Mouse (Mus musculus) neural tube, embryonic 15.5 days (tissue): Measurements from ENCODE around the gene Slc6a4. TPM values are rescaled to one million over a fixed set of nuclear protein-coding genes. Genes with fewer than 3 reads are reported as not detected.
A peak's percentile ranks its signal among the peaks of the same experiment; 100 is the strongest.

Experiments
- ATAC-seq: fragments of 200-750 bp; cut with Nextera tagmentation; 2 replicates; pipeline ENCODE4 v1.8.0; 2017; ENCODE audit warnings: mild to moderate bottlenecking, moderate TSS enrichment, moderate library complexity; ENCODE audit not compliant: low FRiP score
- H3K27ac ChIP-seq: fragments of 300-500 bp; sonication (generic); replicated peaks from 2 replicates; pipeline ENCODE4 v1.5.1; 2015; ENCODE audit warnings: mild to moderate bottlenecking, inconsistent platforms
- H3K27me3 ChIP-seq: fragments of 300-500 bp; sonication (generic); replicated peaks from 2 replicates; pipeline ENCODE4 v1.6.1; 2015; ENCODE audit warnings: inconsistent platforms
- H3K36me3 ChIP-seq: fragments of 300-500 bp; sonication (generic); 2 replicates; pipeline ENCODE4 v1.6.1; 2015; ENCODE audit warnings: inconsistent platforms
- H3K4me1 ChIP-seq: fragments of 300-500 bp; sonication (generic); 2 replicates; pipeline ENCODE4 v1.6.1; 2015; ENCODE audit warnings: inconsistent platforms
- H3K4me2 ChIP-seq: fragments of 300-500 bp; sonication (generic); 2 replicates; pipeline ENCODE4 v1.6.1; 2015; ENCODE audit warnings: inconsistent platforms, mild to moderate bottlenecking, moderate library complexity
- H3K4me3 ChIP-seq: fragments of 300-500 bp; sonication (generic); replicated peaks from 2 replicates; pipeline ENCODE4 v1.5.1; 2015; ENCODE audit warnings: mild to moderate bottlenecking, inconsistent platforms
- H3K9ac ChIP-seq: fragments of 300-500 bp; sonication (generic); replicated peaks from 2 replicates; pipeline ENCODE4 v1.6.1; 2015; ENCODE audit warnings: mild to moderate bottlenecking, inconsistent platforms
- H3K9me3 ChIP-seq: fragments of 300-500 bp; sonication (generic); replicated peaks from 2 replicates; pipeline ENCODE4 v1.6.1; 2016; ENCODE audit warnings: inconsistent platforms
- WGBS: fragments of 180-500 bp; shearing (Covaris S2); methylation state at CpG from one replicate; pipeline ENCODE4 v1.1.7; 2015; ENCODE audit warnings: mixed read lengths; 5-methylcytosine and 5-hydroxymethylcytosine counted together
- polyA plus RNA-seq: library from polyadenylated mRNA; unstranded; fragments of >200 nt; fragmentation: Nextera tagmentation; extraction: Ambion mirVana; gene quantifications from 2 replicates; pipeline ENCODE4 v1.2.1, GENCODE M21; 2015

Gene Slc6a4
- 1.6 and 3.0 TPM in 2 replicates for polyA plus RNA-seq

GRCm38 (mm10) chr11:76997916-76998704, at the start of gene Slc6a4:
Slc6a4 (plus strand) TSS chr11:76998603.
- Histone ChIP-seq H3K4me3 (peak within 1 kb of the TSS; percentile 51), H3K4me2 (peak within 1 kb of the TSS; percentile 96), H3K36me3 (no peaks in the 10 kb centered on the region), H3K27ac (no peak within 1 kb of the TSS), H3K9me3 (no peaks in the 10 kb centered on the region), H3K27me3 (peaks cover 56% of the 10 kb centered on the region), H3K9ac (peak within 1 kb of the TSS; percentile 41), H3K4me1 (peaks cover 21% of the 10 kb centered on the region)
- under 1% methylated on average over 47 of the region's 52 CpGs for WGBS
- no peak for ATAC-seq

GRCm38 (mm10) chr11:76953536-76953935, 44.9 kb upstream of the Slc6a4 start:
- no peaks in the 10 kb centered on the region for H3K27me3 ChIP-seq
- no peak for ATAC-seq
- no peak overlapping the region for H3K4me2 ChIP-seq
- peaks cover 65% of the 10 kb centered on the region for H3K36me3 ChIP-seq
- 94% methylated on average over 2 of the region's 2 CpGs for WGBS
- no peak overlapping the region for H3K9ac ChIP-seq
- H3K4me3 ChIP-seq: no peak overlapping the region
- no peaks in the 10 kb centered on the region for H3K9me3 ChIP-seq
- no peak overlapping the region for H3K27ac ChIP-seq
- no peaks in the 10 kb centered on the region for H3K4me1 ChIP-seq

DNA sequence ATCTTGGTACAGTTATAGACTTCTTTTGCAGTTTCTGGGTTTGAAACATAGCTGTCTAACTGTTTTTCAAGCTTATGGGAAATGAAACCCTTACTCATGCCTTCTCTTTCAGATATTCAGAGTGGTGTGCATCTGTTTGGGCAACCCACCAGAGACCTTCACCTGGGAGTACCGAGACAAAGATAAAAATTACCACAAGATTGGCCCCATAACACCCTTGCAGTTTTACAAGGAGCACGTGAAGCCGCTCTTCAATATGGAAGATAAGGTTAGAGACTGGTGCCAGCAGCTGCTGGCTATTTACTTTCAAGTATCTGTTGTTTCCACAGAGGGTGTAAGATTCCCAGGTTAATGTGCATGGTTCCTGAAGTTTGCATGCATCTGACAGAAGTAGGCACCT, 32.7 kb upstream of the Slc6a4 start:
- no peaks in the 10 kb centered on the region for H3K9me3 ChIP-seq
- no peak overlapping the region for H3K27ac ChIP-seq
- H3K9ac ChIP-seq: no peak overlapping the region
- no peak overlapping the region for H3K4me3 ChIP-seq
- H3K36me3 ChIP-seq: peaks cover 83% of the 10 kb centered on the region
- WGBS: 96% methylated on average over 3 of the region's 3 CpGs
- H3K27me3 ChIP-seq: no peaks in the 10 kb centered on the region
- no peaks in the 10 kb centered on the region for H3K4me1 ChIP-seq
- no peak for ATAC-seq
- no peak overlapping the region for H3K4me2 ChIP-seq

- no peaks in the 10 kb centered on the region for H3K27me3 ChIP-seq
- no peak overlapping the region for H3K9ac ChIP-seq
- H3K4me3 ChIP-seq: no peak overlapping the region
- no peaks in the 10 kb centered on the region for H3K4me1 ChIP-seq
- H3K4me2 ChIP-seq: no peak overlapping the region
- ATAC-seq: no peak
- H3K9me3 ChIP-seq: no peaks in the 10 kb centered on the region
- peaks cover 87% of the 10 kb centered on the region for H3K36me3 ChIP-seq
- WGBS: 100% methylated on average over 2 of the region's 2 CpGs
- no peak overlapping the region for H3K27ac ChIP-seq
Observed at GRCm38 (mm10) chr11:76970328-76970727, 28.1 kb upstream of the Slc6a4 start.

DNA sequence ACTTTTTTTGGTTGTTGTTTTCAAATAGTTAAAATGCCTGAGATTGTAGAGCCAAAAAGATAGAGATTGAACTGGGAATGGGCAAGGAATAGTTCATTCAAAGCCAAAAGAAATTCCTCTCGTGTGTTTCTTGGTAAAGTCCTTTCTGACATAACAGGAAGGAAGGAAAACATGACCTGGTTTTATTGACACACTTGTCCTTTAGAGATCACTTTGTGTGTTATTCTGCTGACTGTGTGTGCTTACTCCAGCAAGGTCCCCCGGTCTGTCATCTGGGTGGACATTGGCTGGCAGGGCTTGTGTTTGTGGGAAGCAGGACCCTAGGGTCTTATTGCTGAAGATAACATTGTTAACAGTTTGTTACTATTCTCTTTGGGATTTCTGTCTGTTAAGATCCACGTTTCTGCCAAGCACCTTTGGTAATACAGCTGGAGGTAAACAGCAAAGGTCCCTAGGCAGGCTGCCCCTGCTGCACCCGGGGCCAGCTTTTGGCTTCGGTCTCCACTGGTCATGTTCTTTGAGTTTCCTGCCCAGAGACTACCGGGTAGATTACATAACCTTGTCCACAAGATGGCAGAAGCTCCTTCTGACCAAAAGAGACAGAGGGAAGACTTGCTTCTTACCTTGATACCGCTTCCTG, 23.6 kb upstream of the Slc6a4 start:
- H3K4me3 ChIP-seq: no peak overlapping the region
- no peak overlapping the region for H3K4me2 ChIP-seq
- no peak overlapping the region for H3K27ac ChIP-seq
- H3K27me3 ChIP-seq: no peaks in the 10 kb centered on the region
- no peaks in the 10 kb centered on the region for H3K9me3 ChIP-seq
- WGBS: 93% methylated on average over 7 of the region's 7 CpGs
- peaks cover 71% of the 10 kb centered on the region for H3K36me3 ChIP-seq
- H3K4me1 ChIP-seq: no peaks in the 10 kb centered on the region
- no peak for ATAC-seq
- H3K9ac ChIP-seq: no peak overlapping the region

- whole genome bisulfite sequencing: 90% methylated on average over 5 of the region's 5 CpGs
Observed at GRCm38 (mm10) chr11:76981570-76982141, 16.7 kb upstream of the Slc6a4 start.

GRCm38 (mm10) chr11:76982415-76982814, 16.0 kb upstream of the Slc6a4 start:
- no peak overlapping the region for H3K4me3 ChIP-seq
- no peak overlapping the region for H3K27ac ChIP-seq
- H3K27me3 ChIP-seq: no peaks in the 10 kb centered on the region
- no peak overlapping the region for H3K9ac ChIP-seq
- H3K4me1 ChIP-seq: no peaks in the 10 kb centered on the region
- peaks cover 52% of the 10 kb centered on the region for H3K36me3 ChIP-seq
- 87% methylated on average over 4 of the region's 4 CpGs for WGBS
- H3K4me2 ChIP-seq: no peak overlapping the region
- ATAC-seq: no peak
- no peaks in the 10 kb centered on the region for H3K9me3 ChIP-seq

More at GRCm38 (mm10) chr11:76981570-76982141, 16.7 kb upstream of the Slc6a4 start:
- ATAC-seq: no peak
- Histone ChIP-seq H3K4me1 (no peaks in the 10 kb centered on the region), H3K27me3 (no peaks in the 10 kb centered on the region), H3K27ac (no peak overlapping the region), H3K36me3 (peaks cover 50% of the 10 kb centered on the region), H3K9me3 (no peaks in the 10 kb centered on the region), H3K4me3 (no peak overlapping the region), H3K4me2 (no peak overlapping the region), H3K9ac (no peak overlapping the region)

GRCm38 (mm10) chr11:76983641-76984040, 14.8 kb upstream of the Slc6a4 start:
- Histone ChIP-seq H3K36me3 (peaks cover 53% of the 10 kb centered on the region), H3K4me1 (no peaks in the 10 kb centered on the region), H3K9ac (no peak overlapping the region), H3K4me3 (no peak overlapping the region), H3K27me3 (no peaks in the 10 kb centered on the region), H3K9me3 (no peaks in the 10 kb centered on the region), H3K4me2 (no peak overlapping the region), H3K27ac (no peak overlapping the region)
- ATAC-seq: no peak
- 90% methylated on average over 5 of the region's 5 CpGs for WGBS

GRCm38 (mm10) chr11:76984173-76984572, 14.2 kb upstream of the Slc6a4 start:
- peaks cover 48% of the 10 kb centered on the region for H3K36me3 ChIP-seq

DNA sequence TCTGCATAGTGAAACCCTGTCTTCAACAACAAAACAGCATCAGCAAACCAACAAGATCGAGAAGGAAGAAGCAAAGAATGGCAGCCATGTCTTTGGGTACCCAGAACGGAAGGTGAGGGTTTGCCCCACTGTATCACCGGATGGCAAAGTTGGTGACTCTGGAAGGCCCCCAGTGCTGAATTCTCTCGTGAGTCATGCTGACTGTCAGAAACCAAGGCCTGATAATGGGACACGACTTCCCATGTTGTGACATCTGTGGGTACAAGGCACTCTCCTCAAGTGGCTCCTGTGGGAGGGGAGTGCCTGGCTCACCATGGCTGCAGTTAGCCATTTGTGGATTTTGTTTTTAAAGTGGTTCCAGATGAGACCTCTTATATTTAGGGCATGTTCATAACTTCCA, 7.6 kb upstream of the Slc6a4 start:
- H3K4me1 ChIP-seq: no peaks in the 10 kb centered on the region
- no peak overlapping the region for H3K4me2 ChIP-seq
- H3K4me3 ChIP-seq: no peak overlapping the region
- ATAC-seq: no peak
- no peak overlapping the region for H3K9ac ChIP-seq
- peaks cover 6% of the 10 kb centered on the region; the same call in 1 of the 2 replicates for H3K27me3 ChIP-seq
- H3K27ac ChIP-seq: no peak overlapping the region
- H3K36me3 ChIP-seq: peaks cover 18% of the 10 kb centered on the region
- no peaks in the 10 kb centered on the region for H3K9me3 ChIP-seq
- WGBS: 72% methylated on average over 5 of the region's 5 CpGs

More at GRCm38 (mm10) chr11:76984173-76984572, 14.2 kb upstream of the Slc6a4 start:
- Histone ChIP-seq H3K9me3 (no peaks in the 10 kb centered on the region), H3K4me1 (no peaks in the 10 kb centered on the region), H3K9ac (no peak overlapping the region), H3K4me3 (no peak overlapping the region), H3K27me3 (no peaks in the 10 kb centered on the region), H3K4me2 (no peak overlapping the region), H3K27ac (no peak overlapping the region)
- ATAC-seq: no peak

DNA sequence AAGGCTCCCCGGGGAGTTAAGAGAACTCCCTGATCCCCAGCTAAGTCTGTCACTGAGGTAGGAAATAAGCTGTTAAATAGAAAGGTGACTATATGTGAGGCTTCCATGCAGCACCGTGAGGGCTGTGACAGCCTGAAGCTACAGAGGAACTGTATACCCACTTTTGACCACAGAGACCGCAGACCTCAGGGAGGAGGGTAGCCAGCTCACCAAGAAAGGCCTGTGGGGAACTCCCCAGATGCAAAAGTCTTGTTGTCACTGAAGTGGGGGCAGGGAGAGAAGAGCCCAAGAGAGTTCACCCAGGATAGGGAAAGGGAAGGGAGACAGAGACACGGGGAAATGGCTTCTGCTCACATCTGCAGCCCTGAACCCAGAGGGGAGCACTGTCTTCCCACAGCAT, 5.5 kb upstream of the Slc6a4 start:
- peaks cover 8% of the 10 kb centered on the region for H3K4me1 ChIP-seq
- ATAC-seq: no peak
- no peak overlapping the region for H3K4me3 ChIP-seq
- no peak overlapping the region for H3K9ac ChIP-seq
- WGBS: 47% methylated on average over 4 of the region's 4 CpGs
- H3K9me3 ChIP-seq: no peaks in the 10 kb centered on the region
- no peak overlapping the region for H3K4me2 ChIP-seq
- H3K27ac ChIP-seq: no peak overlapping the region
- H3K36me3 ChIP-seq: 0 out of 2 replicates have a peak, but pooled peaks cover under 1% of the 10 kb centered on the region
- H3K27me3 ChIP-seq: peaks cover 21% of the 10 kb centered on the region
